Mouse (Mus musculus): Measurements from ENCODE around the gene Lrrc45.

Lrrc45 gene

DNA sequence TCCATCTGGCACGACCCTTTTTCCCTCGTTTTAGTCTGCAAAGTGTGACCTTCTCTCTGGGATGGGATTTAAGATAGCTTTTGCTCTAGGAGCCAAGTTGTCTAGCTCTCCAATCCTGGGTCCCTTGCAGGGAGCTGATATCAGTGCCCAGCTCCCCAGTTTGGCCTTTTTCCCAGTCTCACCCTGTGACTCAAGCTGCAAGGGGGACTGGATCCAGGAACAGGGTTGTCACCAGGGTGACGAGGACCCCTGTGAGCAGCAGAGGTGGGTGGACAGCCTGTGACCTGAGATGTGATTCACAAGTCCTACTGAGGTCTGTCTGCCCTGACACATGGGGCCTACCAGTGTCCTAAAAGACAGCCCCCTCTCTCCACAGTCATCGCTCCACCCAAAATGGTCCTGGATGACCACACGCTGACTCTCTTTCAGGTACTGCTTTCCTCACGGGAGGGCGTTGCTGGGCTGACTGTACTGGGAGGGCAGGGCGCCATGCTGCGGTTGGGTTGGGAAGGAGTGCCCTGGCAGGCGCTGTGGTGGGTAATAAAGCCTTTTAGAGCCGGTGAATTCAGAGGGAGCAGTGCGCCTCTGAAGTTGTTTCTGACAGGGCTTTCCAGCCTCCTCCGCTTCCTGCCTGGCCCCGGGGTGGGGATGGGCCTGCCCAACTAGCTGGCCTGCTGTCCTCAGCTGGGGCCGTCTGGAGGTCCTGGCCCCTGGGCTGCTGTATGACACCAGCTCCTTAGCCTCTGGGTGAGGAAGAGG, 9.8 kb upstream of the Lrrc45 start:
- DNase-seq (ENCODE audit: low read depth, low spot score): no peak

DNA sequence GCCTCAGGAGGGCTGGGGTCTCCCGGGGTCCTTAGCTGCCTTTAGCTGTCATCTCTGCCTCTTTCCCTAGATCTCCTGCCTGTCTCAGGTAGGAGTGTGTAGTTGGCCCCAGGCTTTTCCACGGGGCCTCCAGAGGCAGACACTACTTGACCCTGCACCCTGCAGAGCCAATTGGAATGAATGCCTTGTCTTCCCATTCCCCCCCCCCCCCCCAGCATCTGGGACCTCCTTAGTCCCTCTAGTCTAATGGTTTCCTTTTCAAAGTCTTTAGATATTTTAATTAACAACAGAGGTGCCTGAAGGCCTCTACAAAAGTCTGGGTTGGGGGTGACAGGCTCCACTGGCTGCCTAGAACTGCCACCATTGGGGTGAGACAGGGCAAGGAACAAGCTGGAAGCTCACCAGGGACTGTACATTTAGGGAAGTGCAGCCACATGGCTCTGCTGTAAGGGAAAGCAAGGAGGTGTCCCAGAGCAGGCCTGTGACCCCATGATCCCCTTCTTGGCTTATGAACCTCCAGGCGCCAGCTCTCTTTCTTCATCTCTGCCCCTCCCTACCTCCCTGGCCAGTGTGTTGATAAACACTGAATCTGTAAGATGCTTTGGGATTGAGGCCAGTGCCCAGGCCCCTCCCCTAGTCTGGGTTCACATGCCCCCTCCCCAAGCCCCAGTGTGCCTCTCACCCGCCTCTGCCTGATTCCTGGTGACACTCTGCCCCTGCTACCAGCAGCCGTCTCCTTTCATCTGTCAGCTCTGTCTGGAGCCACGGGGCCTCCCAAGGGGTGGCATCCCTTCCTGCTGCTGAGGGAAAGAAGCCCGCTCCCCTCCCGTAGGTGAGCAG, 9.0 kb upstream of the Lrrc45 start:
- DNase-seq (ENCODE audit: low read depth, low spot score): no peak

DNA sequence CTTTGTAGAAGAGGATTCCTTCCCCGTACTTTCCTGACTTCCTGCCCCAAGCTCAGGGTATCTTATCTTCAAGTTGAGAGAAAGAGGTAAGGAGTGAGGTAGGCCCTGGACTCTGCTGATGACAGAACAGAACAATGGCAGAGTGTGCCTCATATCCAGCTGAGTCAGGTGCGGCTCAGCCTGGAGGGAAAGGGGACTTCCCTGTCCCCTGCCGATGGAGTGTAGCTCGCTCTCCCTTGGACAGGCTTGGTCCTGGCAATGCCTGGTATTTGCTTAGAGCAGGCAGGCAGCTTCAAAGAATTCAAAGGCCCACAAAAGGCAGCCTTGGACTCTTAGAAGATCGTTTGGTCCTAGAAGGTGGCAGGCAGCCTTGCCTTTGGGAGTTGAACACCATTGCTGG, 7.6 kb upstream of the Lrrc45 start:
- DNase-seq (ENCODE audit: low read depth, low spot score): no peak

DNA sequence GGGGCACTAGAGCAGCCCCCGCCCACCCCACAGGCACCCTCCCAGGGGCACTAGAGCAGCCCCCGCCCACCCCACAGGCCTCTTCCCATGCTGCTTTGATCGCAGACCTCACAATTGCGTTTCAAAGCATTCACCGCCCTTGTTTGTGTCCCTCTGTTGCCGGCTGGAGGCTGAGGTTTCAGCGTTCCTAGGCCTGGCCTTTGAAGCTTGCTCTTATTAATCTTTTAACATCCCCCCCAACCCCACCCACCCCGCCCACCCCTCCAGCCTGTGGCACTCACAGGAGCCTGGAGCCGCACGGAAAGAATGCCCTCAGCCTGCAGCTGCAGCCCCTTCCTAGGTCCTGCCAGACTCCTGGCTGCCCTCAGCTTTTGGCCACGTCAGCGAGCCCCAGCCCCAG, 6.5 kb upstream of the Lrrc45 start:
- no peak for DNase-seq (ENCODE audit: low read depth, low spot score)

DNA sequence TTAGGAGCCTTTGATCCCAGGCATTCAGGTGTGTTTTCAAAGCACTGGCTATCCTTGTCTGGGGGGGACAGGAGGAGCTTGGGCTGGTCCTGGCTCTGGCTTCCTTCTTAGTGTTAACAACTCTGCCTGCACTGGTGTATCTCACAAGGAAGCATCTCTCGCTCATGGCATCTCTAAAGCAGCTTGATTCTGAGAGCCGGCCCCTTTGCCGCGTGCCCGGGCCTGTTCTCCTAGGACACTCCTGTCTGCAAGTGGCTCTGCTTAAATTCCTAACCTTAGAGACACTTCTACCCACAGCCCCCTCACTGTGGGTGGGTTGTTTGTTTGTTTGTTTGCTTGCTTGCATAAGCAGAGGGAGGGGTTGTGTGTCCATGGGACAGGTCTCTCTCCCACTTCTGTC, 5.8 kb upstream of the Lrrc45 start:
- no peak for DNase-seq (ENCODE audit: low read depth, low spot score)

DNA sequence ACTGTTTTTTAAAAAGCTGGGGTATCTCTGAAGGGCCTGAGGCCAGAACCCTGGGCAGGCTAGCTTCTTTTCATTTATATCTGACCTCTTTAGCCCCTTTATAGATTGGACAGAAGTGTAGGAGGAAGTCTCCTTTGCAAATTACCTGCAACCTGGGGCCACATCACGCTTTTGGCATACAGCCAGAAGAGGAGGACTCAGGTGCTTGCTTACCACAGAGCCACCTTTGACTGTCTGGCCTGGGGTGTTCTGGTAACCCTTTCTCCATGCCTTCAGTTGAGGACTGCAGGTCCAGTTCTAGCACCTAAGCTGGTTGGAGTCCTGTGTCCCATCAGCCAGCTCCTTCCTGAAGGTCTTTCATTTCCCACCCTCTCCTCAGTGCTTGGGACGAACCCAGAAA, 4.2 kb upstream of the Lrrc45 start:
- DNase-seq (ENCODE audit: low read depth, low spot score): peak; percentile 26

DNA sequence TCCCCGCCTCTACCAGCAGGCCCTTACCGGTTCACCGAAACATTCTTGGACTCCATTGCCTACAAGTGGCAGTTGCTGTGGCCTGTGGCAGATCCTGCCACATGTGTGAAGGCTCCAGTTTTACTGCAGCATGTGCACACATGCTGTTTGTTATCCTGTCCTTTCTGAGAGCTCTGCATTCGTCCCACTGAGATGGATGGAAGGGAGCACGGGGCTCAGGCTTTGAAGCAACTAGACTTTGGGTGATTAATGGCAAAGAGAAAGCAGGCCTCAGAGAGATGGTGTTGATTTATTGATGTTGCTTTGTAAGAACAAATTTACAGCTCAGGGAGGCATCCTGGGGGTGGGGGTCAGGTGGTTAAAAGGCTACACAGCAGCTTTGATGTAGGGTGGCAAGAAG, 3.1 kb upstream of the Lrrc45 start:
- DNase-seq (ENCODE audit: low read depth, low spot score): no peak

DNA sequence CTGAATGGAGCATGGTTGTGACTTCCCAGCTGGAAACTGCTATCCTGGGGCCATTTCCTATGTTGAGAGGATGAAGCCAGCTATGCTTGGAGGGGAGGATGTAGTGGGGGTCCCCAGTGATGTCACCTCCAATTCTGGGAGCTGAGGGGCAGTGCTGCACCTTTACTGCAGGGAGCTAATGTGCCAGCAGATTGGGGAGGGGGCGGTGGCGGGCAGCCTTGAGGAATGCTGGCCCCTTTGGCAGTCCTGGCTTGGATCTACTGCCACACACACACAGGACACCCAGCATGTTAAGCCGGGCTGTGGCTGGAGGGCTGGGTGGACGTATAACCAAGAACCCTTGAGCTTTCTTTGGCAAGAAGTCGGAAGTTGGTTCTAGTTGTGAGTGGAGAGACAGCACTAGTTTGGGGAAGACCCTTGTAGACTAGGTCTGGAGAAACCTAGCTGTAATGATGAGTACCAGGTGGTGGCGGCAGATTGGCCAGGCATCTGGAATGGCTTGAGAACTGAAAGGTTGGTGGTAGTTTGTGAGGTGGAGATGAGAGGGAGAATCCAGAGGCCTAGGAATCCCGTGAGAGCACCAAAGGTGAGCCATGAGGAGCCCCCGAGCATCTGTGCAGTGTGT, 1.6 kb upstream of the Lrrc45 start:
- no peak for DNase-seq (ENCODE audit: low read depth, low spot score)

DNA sequence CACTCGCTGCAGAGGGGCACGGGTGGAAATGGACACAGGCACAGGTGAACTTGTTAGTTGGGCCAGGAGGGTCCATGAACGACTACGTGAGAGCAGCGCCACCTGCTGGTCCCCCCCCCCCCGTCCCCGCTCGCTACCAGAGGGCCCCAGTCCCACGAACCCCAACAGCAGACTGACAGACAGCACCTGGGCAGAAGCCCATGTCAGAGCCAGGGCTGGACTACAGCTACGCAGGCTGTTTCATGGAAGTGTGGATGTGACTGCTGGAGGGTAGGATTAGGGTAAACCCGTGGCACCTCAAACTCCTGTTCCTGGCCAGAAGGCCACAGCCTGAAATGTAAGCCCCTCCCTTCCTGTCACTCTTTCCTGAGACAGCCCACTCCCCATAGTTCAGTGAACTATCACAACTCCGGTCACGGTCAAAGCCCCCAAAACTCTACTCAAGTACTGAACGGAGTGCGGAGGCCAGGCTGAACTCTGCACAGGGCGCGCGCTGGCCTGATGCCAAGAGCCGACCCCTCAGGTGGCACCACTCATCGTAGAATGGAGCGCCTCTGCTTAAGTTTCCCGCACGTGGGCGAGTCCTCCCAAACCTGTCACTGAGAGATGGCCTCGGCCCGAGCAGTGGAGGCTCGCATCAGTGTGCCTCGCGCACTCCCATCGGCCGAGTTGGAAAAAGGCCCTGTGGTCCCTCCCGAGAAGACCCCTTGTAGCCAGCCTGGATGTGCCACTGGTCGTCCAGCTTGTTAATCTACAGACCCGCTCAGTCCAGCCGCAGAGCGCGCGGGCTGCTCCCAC, 755 bp upstream of the Lrrc45 start:
- DNase-seq (ENCODE audit: low read depth, low spot score): peak; percentile 86

DNA sequence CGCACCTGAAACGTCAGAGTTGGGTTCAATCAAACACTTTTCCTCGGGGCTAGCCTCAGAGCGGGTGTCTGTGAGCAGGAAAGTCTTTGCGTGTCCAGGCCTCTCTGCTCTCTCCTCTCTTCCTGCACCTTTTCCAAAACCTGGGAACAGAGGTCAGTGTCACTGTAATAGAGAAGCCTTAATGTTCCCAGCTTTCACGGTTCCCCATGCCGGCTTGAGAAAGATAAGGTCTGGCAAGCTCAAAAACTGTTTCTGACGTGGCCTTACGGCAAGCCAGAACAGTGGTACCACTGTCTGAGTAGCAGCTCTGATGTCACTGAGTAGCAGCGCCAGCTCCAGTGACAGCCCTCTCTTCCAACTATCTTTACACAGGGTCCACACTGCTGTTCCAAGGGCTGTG, 821 bp downstream of the Lrrc45 start:
- no peak for DNase-seq (ENCODE audit: low read depth, low spot score)

DNA sequence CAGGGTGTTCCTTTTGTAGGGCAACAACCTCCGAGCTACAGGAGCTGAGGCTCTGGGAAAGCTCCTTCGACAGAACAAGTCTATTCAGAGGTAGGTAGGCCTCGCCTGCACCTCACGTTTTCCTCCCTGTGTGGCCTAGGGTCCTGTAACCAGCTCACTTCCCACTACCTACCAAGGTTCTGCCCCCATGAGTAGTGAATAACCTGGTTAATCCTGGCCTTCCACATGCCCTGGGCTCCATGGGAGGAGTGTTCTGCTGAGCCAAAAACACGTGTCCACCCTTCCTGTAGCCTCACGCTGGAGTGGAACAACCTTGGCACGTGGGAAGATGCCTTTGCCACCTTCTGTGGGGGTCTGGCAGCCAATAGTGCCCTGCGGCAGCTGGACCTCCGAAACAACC, 1.4 kb downstream of the Lrrc45 start:
- no peak for DNase-seq (ENCODE audit: low read depth, low spot score)

DNA sequence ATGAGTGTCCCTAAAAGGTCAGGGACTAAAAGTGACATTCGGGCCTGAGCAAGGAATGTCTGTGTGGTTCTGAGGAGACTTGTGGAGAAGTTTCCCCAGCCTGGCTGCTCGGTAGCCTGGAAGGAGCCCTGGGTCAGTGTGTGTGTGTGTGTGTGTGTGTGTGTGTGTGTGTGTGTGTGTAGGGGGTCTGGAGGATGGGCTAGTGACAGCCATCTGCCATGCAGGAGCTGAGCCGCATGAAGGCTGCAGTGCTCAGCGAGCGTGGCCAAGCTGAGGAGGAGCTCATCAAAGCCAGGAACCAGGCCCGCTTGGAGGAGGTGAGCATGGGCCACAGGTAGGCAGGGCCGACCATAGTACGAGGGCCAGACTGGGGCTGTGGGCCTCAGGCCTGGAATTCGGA, 5.5 kb downstream of the Lrrc45 start:
- no peak for DNase-seq (ENCODE audit: low read depth, low spot score)

DNA sequence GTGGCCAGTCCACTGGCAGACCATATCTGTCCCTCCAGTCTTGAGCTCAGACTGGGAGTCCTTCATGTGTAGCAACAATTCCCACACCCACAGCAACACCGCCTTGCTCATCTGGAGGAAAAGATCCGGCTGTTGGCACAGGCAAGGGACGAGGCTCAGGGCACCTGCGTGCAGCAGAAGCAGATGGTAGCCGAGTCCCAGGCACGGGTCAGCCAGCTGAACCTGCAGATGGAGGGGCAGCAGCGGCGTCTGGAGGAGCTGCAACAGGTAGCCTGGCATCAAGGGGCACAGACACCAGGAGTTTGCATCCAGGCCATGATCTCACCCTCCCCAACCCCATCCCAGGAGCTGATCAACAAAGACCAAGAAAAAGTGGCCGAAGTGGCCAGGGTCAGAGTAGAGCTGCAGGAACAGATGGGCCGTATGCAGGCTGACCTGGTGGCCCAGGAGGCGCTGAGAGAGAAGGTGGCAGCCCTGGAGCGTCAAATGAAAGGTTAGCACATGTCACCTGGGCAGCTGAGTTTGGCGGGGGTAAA, 6.2 kb downstream of the Lrrc45 start:
- DNase-seq (ENCODE audit: low read depth, low spot score): no peak

DNA sequence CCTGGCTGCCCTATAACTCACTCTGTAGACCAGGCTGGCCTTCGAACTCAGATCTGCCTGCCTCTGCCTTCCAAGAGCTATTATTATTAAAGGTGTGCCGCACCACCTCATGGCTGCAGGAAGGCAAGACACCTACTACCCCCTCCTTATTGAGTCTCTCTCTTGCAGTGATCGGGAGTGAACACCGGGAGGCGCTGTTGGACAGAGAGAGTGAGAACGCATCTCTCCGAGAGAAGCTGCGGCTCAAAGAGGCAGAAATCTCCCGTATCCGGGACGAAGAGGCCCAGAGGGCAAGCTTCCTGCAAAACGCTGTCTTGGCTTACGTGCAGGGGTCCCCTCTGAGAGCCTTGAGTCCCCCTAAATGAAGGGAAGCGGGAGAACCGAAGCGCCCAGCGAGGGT, 6.7 kb downstream of the Lrrc45 start:
- DNase-seq (ENCODE audit: low read depth, low spot score): peak; percentile 61

DNA sequence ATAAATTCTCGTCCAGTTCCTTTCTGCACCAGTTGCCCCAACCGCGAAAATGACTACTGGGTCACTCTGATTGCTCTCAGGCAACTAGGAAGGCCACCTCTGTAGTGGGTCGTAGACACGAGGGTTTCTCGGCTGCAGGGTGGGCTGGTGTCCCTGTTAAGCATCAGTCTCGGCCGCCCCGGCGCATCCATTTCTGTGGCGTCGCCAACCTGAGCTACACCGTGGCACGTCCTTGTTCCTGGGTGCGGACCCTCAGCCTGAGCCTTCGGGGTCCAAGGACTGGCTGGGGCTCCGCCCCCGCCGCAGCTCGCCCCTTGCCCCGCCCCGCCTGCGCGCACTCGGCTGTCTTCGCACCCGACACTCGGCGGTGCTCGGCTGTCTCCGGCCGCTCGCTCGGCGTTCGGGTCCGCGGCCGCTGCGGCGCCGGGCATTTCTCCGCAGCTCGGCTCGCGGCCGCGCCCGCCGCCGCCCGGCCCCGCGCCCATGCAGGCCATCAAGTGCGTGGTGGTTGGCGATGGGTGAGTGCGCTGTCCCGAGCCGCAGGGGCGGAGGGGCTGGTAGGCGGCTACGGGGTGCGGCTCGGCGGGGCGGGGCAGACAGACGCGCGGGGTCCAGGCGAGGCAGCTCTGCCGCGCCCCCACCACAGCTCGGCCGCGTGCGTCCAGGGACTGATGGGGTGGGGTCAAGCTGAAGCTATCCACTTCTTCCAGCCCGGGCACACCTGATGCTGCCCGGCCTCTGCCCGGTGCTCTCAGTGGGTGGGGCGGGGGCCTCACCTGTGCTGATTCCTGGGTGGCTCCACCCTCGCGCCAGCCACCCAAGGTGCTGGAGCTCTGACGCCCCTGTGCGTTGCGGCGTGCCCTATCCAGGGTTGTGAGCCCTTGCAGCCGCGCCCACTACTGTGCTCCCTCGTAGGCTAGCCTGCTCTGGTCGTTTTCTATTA, 7.7 kb downstream of the Lrrc45 start, which contains the start of gene Rac3:
Gene Rac3 (plus strand): TSS at position 347 of the 943 bp plus-strand sequence.
- no peak for DNase-seq (ENCODE audit: low read depth, low spot score)

DNA sequence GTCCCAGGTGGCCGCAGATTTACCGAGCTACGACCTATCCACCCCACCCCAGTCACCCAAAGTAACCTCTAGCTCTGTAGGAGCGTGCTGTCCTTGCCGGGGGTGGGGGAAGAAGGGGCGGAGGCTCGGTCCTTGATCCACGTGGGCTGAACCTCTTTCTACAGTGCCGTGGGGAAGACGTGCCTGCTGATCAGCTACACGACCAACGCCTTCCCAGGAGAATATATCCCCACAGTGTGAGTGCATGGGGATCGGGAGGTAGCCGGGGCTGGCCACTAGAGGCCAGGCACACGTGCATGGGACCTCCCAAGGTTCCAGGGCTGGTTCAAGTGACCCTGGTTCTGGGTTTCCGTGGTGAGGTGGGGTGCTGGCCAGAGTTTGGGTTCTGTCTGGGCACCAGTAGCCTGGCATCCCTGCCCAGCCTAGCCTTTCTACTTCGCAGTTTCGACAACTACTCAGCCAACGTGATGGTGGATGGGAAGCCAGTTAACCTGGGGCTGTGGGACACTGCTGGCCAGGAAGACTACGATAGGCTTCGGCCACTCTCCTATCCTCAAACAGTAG, 8.4 kb downstream of the Lrrc45 start:
- no peak for DNase-seq (ENCODE audit: low read depth, low spot score)

DNA sequence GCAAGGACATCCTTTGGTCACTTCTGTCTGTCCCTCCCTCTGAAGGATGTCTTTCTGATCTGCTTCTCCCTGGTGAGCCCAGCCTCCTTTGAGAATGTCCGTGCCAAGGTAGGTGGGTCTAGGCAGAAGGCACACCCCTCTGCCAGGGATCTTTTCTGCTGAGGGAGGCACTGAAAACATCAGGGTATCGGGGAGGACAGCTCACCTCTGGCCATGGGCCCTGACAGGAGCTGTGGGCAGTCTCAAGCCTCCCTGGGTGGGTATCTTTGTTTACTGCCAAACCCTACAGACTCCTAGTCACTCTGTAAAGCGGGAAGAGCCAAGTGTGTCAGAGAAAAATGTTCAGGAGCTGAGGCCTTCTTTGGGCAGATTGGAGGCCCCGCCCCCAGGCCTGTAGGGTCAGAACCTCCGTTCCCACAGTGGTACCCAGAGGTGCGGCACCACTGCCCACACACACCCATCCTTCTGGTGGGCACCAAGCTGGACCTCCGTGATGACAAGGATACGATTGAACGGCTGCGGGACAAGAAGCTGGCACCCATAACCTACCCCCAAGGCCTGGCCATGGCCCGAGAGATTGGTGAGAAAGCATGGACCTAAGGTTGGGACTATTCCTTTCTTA, 9.1 kb downstream of the Lrrc45 start:
- DNase-seq (ENCODE audit: low read depth, low spot score): no peak

DNA sequence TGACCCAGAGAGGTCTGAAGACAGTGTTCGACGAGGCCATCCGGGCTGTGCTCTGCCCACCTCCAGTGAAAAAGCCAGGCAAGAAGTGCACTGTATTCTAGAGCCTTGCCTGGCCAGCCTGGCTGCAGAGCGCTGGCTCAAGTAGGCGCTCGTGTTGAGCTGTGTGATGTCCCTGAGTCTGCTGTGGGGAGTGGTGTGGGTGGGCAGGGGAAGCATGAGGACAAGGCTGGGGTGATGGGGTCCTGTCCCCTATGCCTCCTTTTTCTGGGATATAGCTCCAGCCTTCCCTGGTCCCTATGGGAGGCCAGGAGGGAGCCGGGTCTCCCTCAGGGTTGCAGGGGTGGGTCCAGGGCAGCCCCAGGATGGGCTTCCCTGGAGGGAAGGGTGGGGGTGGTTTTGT, 9.8 kb downstream of the Lrrc45 start:
- no peak for DNase-seq (ENCODE audit: low read depth, low spot score)
